Mouse (Mus musculus) limb, embryonic 10.5 days (tissue): ENCODE data around the gene Gdf11. TPM values are rescaled to one million over a fixed set of nuclear protein-coding genes. Genes with fewer than 3 reads are reported as not detected.

Experiments used
- polyA plus RNA-seq: library from polyadenylated mRNA; unstranded; fragments of >200 nt; fragmentation: Nextera tagmentation; extraction: Ambion mirVana; gene quantifications from 2 replicates; pipeline ENCODE4 v1.2.1, GENCODE M21; 2016

The Gdf11 gene
- polyA plus RNA-seq, 1 experiment from 2014 or later, result 16.2 TPM

Other genes starting within 250 kb of the Gdf11 start
- gene Ikzf4, start 245.7 kb downstream of the Gdf11 start, polyA plus RNA-seq, result 2.4 and 2.9 TPM in 2 replicates
- 11.3 and 12.5 TPM in 2 replicates for gene Suox, start 217.6 kb downstream of the Gdf11 start, polyA plus RNA-seq
- gene Rab5b, start 195.5 kb downstream of the Gdf11 start, polyA plus RNA-seq, result 54.0 and 68.0 TPM in 2 replicates
- 0.25 and 0.55 TPM in 2 replicates for gene Pmel, start 187.5 kb downstream of the Gdf11 start, polyA plus RNA-seq
- 136 and 150 TPM in 2 replicates for gene Cdk2, start 186.7 kb downstream of the Gdf11 start, polyA plus RNA-seq
- 3.7 and 5.0 TPM in 2 replicates for gene Dgka, start 146.9 kb downstream of the Gdf11 start, polyA plus RNA-seq
- gene Pym1, start 143.8 kb downstream of the Gdf11 start, polyA plus RNA-seq, result 61.0 and 63.1 TPM in 2 replicates
- gene Mmp19, start 100.8 kb downstream of the Gdf11 start, polyA plus RNA-seq, result 0.21 and 0.30 TPM in 2 replicates
- gene Dnajc14, start 87.7 kb downstream of the Gdf11 start, polyA plus RNA-seq, result 47.7 and 54.0 TPM in 2 replicates
- gene Tmem198b, start 87.3 kb downstream of the Gdf11 start, polyA plus RNA-seq, result 14.8 and 19.8 TPM in 2 replicates
- gene Sarnp, start 74.4 kb downstream of the Gdf11 start, polyA plus RNA-seq, result 245 and 250 TPM in 2 replicates
- 52.9 and 62.9 TPM in 2 replicates for gene Ormdl2, start 70.1 kb downstream of the Gdf11 start, polyA plus RNA-seq
- gene Cd63, start 9.3 kb upstream of the Gdf11 start, polyA plus RNA-seq, result 430 and 439 TPM in 2 replicates
- gene Rdh5, start 31.2 kb upstream of the Gdf11 start, polyA plus RNA-seq, result 9.2 and 10.2 TPM in 2 replicates
- 168 and 182 TPM in 2 replicates for gene Bloc1s1, start 32.3 kb upstream of the Gdf11 start, polyA plus RNA-seq
- gene Itga7, start 42.1 kb upstream of the Gdf11 start, polyA plus RNA-seq, result 0.15 and 0.24 TPM in 2 replicates
- gene Mettl7b, start 69.3 kb upstream of the Gdf11 start, polyA plus RNA-seq, result 0.11 TPM in 1 of 2 replicates, not detected in the other
- not detected in 2 replicates for gene Olfr9, start 97.7 kb upstream of the Gdf11 start, polyA plus RNA-seq
- not detected in 2 replicates for gene Olfr763, start 119.1 kb upstream of the Gdf11 start, polyA plus RNA-seq
- gene Olfr764-ps1, start 148.2 kb upstream of the Gdf11 start, polyA plus RNA-seq, result not detected in 2 replicates
- gene Olfr765, start 158.3 kb upstream of the Gdf11 start, polyA plus RNA-seq, result not detected in 2 replicates
- not detected in 2 replicates for gene Olfr766-ps1, start 177.3 kb upstream of the Gdf11 start, polyA plus RNA-seq
- gene Olfr767, start 191.2 kb upstream of the Gdf11 start, polyA plus RNA-seq, result not detected in 2 replicates
- gene Olfr768, start 207.7 kb upstream of the Gdf11 start, polyA plus RNA-seq, result not detected in 2 replicates
- gene Olfr769, start 226.1 kb upstream of the Gdf11 start, polyA plus RNA-seq, result not detected in 2 replicates
- gene Olfr770, start 247.3 kb upstream of the Gdf11 start, polyA plus RNA-seq, result not detected in 2 replicates